13 mouse cellular contexts compared by ENCODE assay signal in genomic region chr16:64961690-64962089, GRCm38 (mm10).
DNase-seq lines count a peak whose midpoint lies in the region; ATAC-seq and TF ChIP-seq lines count a peak whose summit lies in the region.
"Had no signal": no experiment of that assay in that cellular context is flagged by ENCODE, and none has a peak within 500 bp of the region (broad histone marks: within the 10 kb centered on the region; RNA-seq: fewer than 3 reads in every experiment).

No protein-coding gene starts in this region.

- WGBS in stomach, postnatal 0 days: 93% methylated on average over 4 of the region's 4 CpGs

- H3K27me3 ChIP-seq in stomach, postnatal 0 days (ENCODE audit: control insufficient read depth, insufficient read depth, low read length): no peaks in the 10 kb centered on the region
- H3K27me3 ChIP-seq: embryonic facial prominence, embryonic 15.5 days had no signal

- ATAC-seq in stomach, postnatal 0 days (ENCODE audit: low FRiP score, low TSS enrichment): no peak

- H3K4me1 ChIP-seq in stomach, postnatal 0 days (replicated peaks; ENCODE audit: control insufficient read depth, insufficient read depth): no peaks in the 10 kb centered on the region
- H3K4me1 ChIP-seq: embryonic facial prominence, embryonic 15.5 days; limb, embryonic 10.5 days had no signal

- no peak for TF ChIP-seq EP300 in stomach, postnatal 0 days (optimal IDR thresholded peaks at IDR 0.05)

- intact Hi-C loops in gastrocnemius, adult 2 months (cut with DNase I): no loop called here
- intact Hi-C loops in left cerebral cortex, postnatal 10 days (cut with DNase I): no loop called here
- intact Hi-C loops in left cerebral cortex, postnatal 4 days (cut with DNase I): no loop called here

- no peak overlapping the region for H3K27ac ChIP-seq in gastrocnemius, adult 2 months
- H3K27ac ChIP-seq in stomach, postnatal 0 days (replicated peaks): no peak overlapping the region
- H3K27ac ChIP-seq: embryonic facial prominence, embryonic 15.5 days; limb, embryonic 10.5 days had no signal

- peak; percentile 38 for TF ChIP-seq CTCF in gastrocnemius, adult 2 months (IDR thresholded peaks at IDR 0.05)
- peak; percentile 60 for TF ChIP-seq CTCF in stomach, postnatal 0 days (IDR thresholded peaks at IDR 0.05; ENCODE audit: low read depth)

- H3K9ac ChIP-seq in stomach, postnatal 0 days (ENCODE audit: low read length): no peak overlapping the region
- H3K9ac ChIP-seq: embryonic facial prominence, embryonic 15.5 days had no signal

- no peaks in the 10 kb centered on the region for H3K36me3 ChIP-seq in stomach, postnatal 0 days (ENCODE audit: control insufficient read depth, insufficient read depth, low read length)
- H3K36me3 ChIP-seq: embryonic facial prominence, embryonic 15.5 days; limb, embryonic 10.5 days had no signal

- no peaks in the 10 kb centered on the region for H3K9me3 ChIP-seq in stomach, postnatal 0 days (ENCODE audit: control insufficient read depth, low read length)
- H3K9me3 ChIP-seq: embryonic facial prominence, embryonic 15.5 days; limb, embryonic 10.5 days had no signal

- no peak for DNase-seq in gastrocnemius, adult 2 months
- no peak for DNase-seq in gastrocnemius, postnatal 25 days
- peak; percentile 4 for DNase-seq in lung, postnatal 25 days (ENCODE audit: low spot score)
- no peak for DNase-seq in lung, postnatal 4 days
- peak; percentile 43 for DNase-seq in ZHBTc4 (ENCODE audit: low read depth, low spot score)
- DNase-seq in stomach, postnatal 0 days (ENCODE audit: low spot score): no peak
- DNase-seq in left cerebral cortex, postnatal 10 days (ENCODE audit: extremely low spot score in 1 of 2, low spot score in 2 of 2): no peak
- DNase-seq in left cerebral cortex, postnatal 4 days: no peak
- DNase-seq: kidney, postnatal 4 days; midbrain, embryonic 14.5 days; right cerebral cortex, adult 18-20 months had no signal

- no peak overlapping the region for H3K4me2 ChIP-seq in stomach, postnatal 0 days (replicated peaks; ENCODE audit: low read depth)
- H3K4me2 ChIP-seq: embryonic facial prominence, embryonic 15.5 days had no signal

- no peak overlapping the region for H3K4me3 ChIP-seq in gastrocnemius, adult 2 months
- H3K4me3 ChIP-seq in stomach, postnatal 0 days (ENCODE audit: low read depth, low read length): no peak overlapping the region
- H3K4me3 ChIP-seq: embryonic facial prominence, embryonic 15.5 days; limb, embryonic 10.5 days had no signal

Comparison
In these comparisons a context has a peak if more than half of its experiments do, and no peak if none do; other contexts are left out.
1. DNase-seq: peak in lung, postnatal 25 days (single experiment) and ZHBTc4 (single experiment); none in gastrocnemius, adult 2 months (single experiment), gastrocnemius, postnatal 25 days (single experiment), lung, postnatal 4 days (0 of 2), stomach, postnatal 0 days (single experiment), left cerebral cortex, postnatal 10 days (0 of 2) and left cerebral cortex, postnatal 4 days (single experiment).